Mouse (Mus musculus) limb, embryonic 10.5 days (tissue): Measurements from ENCODE around the gene Snrnp25. TPM values are rescaled to one million over a fixed set of nuclear protein-coding genes. Genes with fewer than 3 reads are reported as not detected.

ENCODE experiments used
- DNase-seq: peaks from one replicate; pipeline ENCODE4 v3.0.0-alpha.2; 2017; ENCODE audit warnings: low spot score
- H3K27ac ChIP-seq: fragments of 300-500 bp; sonication (generic); 2 replicates; pipeline ENCODE4 v1.5.1; 2016; ENCODE audit warnings: mild to moderate bottlenecking
- H3K27me3 ChIP-seq: fragments of 300-500 bp; sonication (generic); 2 replicates; pipeline ENCODE4 v1.6.1; 2016; ENCODE audit warnings: low read depth, mild to moderate bottlenecking; ENCODE audit not compliant: poor library complexity, severe bottlenecking
- H3K36me3 ChIP-seq: fragments of 300-500 bp; sonication (generic); 2 replicates; pipeline ENCODE4 v1.6.1; 2016; ENCODE audit warnings: mild to moderate bottlenecking, moderate library complexity
- H3K4me1 ChIP-seq: fragments of 300-500 bp; sonication (generic); 2 replicates; pipeline ENCODE4 v1.6.1; 2016
- H3K4me3 ChIP-seq: fragments of 300-500 bp; sonication (generic); 2 replicates; pipeline ENCODE4 v1.5.1; 2016; ENCODE audit warnings: mild to moderate bottlenecking, moderate library complexity
- H3K9me3 ChIP-seq: fragments of 300-500 bp; sonication (generic); replicated peaks from 2 replicates; pipeline ENCODE4 v1.6.1; 2016; ENCODE audit warnings: mild to moderate bottlenecking
- WGBS: fragments of 180-500 bp; shearing (Covaris S2); methylation state at CpG from one replicate; pipeline ENCODE4 v1.1.7; 2016; 5-methylcytosine and 5-hydroxymethylcytosine counted together
- polyA plus RNA-seq: library from polyadenylated mRNA; unstranded; fragments of >200 nt; fragmentation: Nextera tagmentation; extraction: Ambion mirVana; gene quantifications from 2 replicates; pipeline ENCODE4 v1.2.1, GENCODE M21; 2016

Gene Snrnp25
- polyA plus RNA-seq, 1 experiment from 2014 or later = 115 TPM

- Histone ChIP-seq H3K9me3 (no peaks in the 10 kb centered on the region), H3K27me3 (peaks cover 13% of the 10 kb centered on the region; the same call in 1 of the 2 replicates), H3K4me1 (peaks cover 67% of the 10 kb centered on the region), H3K36me3 (no peaks in the 10 kb centered on the region), H3K27ac (peak overlapping the region; percentile 93), H3K4me3 (peak overlapping the region; percentile 92)
- WGBS = under 1% methylated on average over 46 of the region's 46 CpGs
- peak; percentile 76 for DNase-seq
Measured at GRCm38 (mm10) chr11:32221225-32221950, 16.2 kb downstream of the Snrnp25 start.

GRCm38 (mm10) chr11:32221951-32222409, 16.8 kb downstream of the Snrnp25 start, which contains the start of gene Rhbdf1:
Rhbdf1 (minus strand) TSS chr11:32222300.
- peak within 1 kb of the TSS; percentile 92 for H3K4me3 ChIP-seq
- H3K36me3 ChIP-seq = no peaks in the 10 kb centered on the region
- H3K27ac ChIP-seq = peak within 1 kb of the TSS; percentile 93
- WGBS = under 1% methylated on average over 72 of the region's 72 CpGs
- H3K9me3 ChIP-seq = no peaks in the 10 kb centered on the region
- H3K27me3 ChIP-seq = peaks cover 13% of the 10 kb centered on the region; the same call in 1 of the 2 replicates
- DNase-seq = peak; percentile 74
- peaks cover 72% of the 10 kb centered on the region for H3K4me1 ChIP-seq

GRCm38 (mm10) chr11:32222570-32223194, 17.5 kb downstream of the Snrnp25 start:
- peak overlapping the region; percentile 92 for H3K4me3 ChIP-seq
- WGBS = 12% methylated on average over 21 of the region's 21 CpGs
- H3K27me3 ChIP-seq = peaks cover 13% of the 10 kb centered on the region; the same call in 1 of the 2 replicates
- H3K36me3 ChIP-seq = no peaks in the 10 kb centered on the region; the same call in 1 of the 2 replicates
- H3K4me1 ChIP-seq = peaks cover 79% of the 10 kb centered on the region
- H3K27ac ChIP-seq = peak overlapping the region; percentile 93
- DNase-seq = peak; percentile 40
- H3K9me3 ChIP-seq = no peaks in the 10 kb centered on the region

- no peak for DNase-seq
- Histone ChIP-seq H3K4me3 (no peak overlapping the region), H3K4me1 (peaks cover 78% of the 10 kb centered on the region), H3K9me3 (no peaks in the 10 kb centered on the region), H3K36me3 (peaks cover 6% of the 10 kb centered on the region), H3K27me3 (peaks cover 13% of the 10 kb centered on the region; the same call in 1 of the 2 replicates), H3K27ac (no peak overlapping the region)
- 75% methylated on average over 4 of the region's 4 CpGs for WGBS
Measured at GRCm38 (mm10) chr11:32223297-32223967, 18.2 kb downstream of the Snrnp25 start.

GRCm38 (mm10) chr11:32224468-32225139, 19.4 kb downstream of the Snrnp25 start:
- H3K36me3 ChIP-seq = peaks cover 18% of the 10 kb centered on the region
- H3K27me3 ChIP-seq = peaks cover 13% of the 10 kb centered on the region; the same call in 1 of the 2 replicates
- H3K4me1 ChIP-seq = peaks cover 72% of the 10 kb centered on the region
- DNase-seq = peak; percentile 74
- H3K4me3 ChIP-seq = peak overlapping the region; percentile 70; the same call in 1 of the 2 replicates
- H3K27ac ChIP-seq = peak overlapping the region; percentile 96
- 22% methylated on average over 4 of the region's 4 CpGs for WGBS
- no peaks in the 10 kb centered on the region for H3K9me3 ChIP-seq

GRCm38 (mm10) chr11:32225222-32226104, 20.2 kb downstream of the Snrnp25 start:
- no peaks in the 10 kb centered on the region for H3K9me3 ChIP-seq
- H3K27me3 ChIP-seq = peaks cover 13% of the 10 kb centered on the region; the same call in 1 of the 2 replicates
- H3K4me3 ChIP-seq = peak overlapping the region; percentile 70
- WGBS = 58% methylated on average over 7 of the region's 7 CpGs
- H3K36me3 ChIP-seq = peaks cover 26% of the 10 kb centered on the region
- DNase-seq = peak; percentile 56
- H3K4me1 ChIP-seq = peaks cover 67% of the 10 kb centered on the region
- H3K27ac ChIP-seq = peak overlapping the region; percentile 96

- H3K9me3 ChIP-seq = no peaks in the 10 kb centered on the region
- 3% methylated on average over 47 of the region's 47 CpGs for WGBS
- peaks cover 58% of the 10 kb centered on the region for H3K4me1 ChIP-seq
- peak within 1 kb of the TSS; percentile 70 for H3K4me3 ChIP-seq
- DNase-seq = peak; percentile 92
- peaks cover 13% of the 10 kb centered on the region; the same call in 1 of the 2 replicates for H3K27me3 ChIP-seq
- peaks cover 35% of the 10 kb centered on the region for H3K36me3 ChIP-seq
- peak within 1 kb of the TSS; percentile 96 for H3K27ac ChIP-seq
Measured at GRCm38 (mm10) chr11:32226124-32226871, 21.1 kb downstream of the Snrnp25 start, which contains the start of gene Mpg. Mpg (plus strand) TSS chr11:32226505.

- WGBS = 71% methylated on average over 1 of the region's 1 CpGs
- DNase-seq = no peak
- peak overlapping the region; percentile 96 for H3K27ac ChIP-seq
- peak overlapping the region; percentile 70 for H3K4me3 ChIP-seq
- peaks cover 13% of the 10 kb centered on the region; the same call in 1 of the 2 replicates for H3K27me3 ChIP-seq
- H3K36me3 ChIP-seq = peaks cover 42% of the 10 kb centered on the region
- H3K4me1 ChIP-seq = peaks cover 51% of the 10 kb centered on the region
- H3K9me3 ChIP-seq = no peaks in the 10 kb centered on the region
Measured at GRCm38 (mm10) chr11:32227041-32227440, 21.8 kb downstream of the Snrnp25 start.

- 91% methylated on average over 9 of the region's 9 CpGs for WGBS
- no peak for DNase-seq
- Histone ChIP-seq H3K36me3 (peaks cover 47% of the 10 kb centered on the region), H3K9me3 (no peaks in the 10 kb centered on the region), H3K27me3 (peaks cover 13% of the 10 kb centered on the region; the same call in 1 of the 2 replicates), H3K4me1 (peaks cover 46% of the 10 kb centered on the region), H3K27ac (peak overlapping the region; percentile 96; the same call in 1 of the 2 replicates), H3K4me3 (peak overlapping the region; percentile 70; the same call in 1 of the 2 replicates)
Measured at GRCm38 (mm10) chr11:32227555-32227954, 22.3 kb downstream of the Snrnp25 start.

GRCm38 (mm10) chr11:32228292-32228845, 23.2 kb downstream of the Snrnp25 start:
- DNase-seq = no peak
- H3K4me1 ChIP-seq = peaks cover 44% of the 10 kb centered on the region
- H3K27ac ChIP-seq = no peak overlapping the region
- peaks cover 55% of the 10 kb centered on the region for H3K36me3 ChIP-seq
- 0 out of 2 replicates have a peak, but pooled peaks cover 7% of the 10 kb centered on the region for H3K27me3 ChIP-seq
- WGBS = 92% methylated on average over 3 of the region's 3 CpGs
- H3K9me3 ChIP-seq = no peaks in the 10 kb centered on the region
- no peak overlapping the region for H3K4me3 ChIP-seq
